Mouse (Mus musculus) hindbrain, embryonic 13.5 days (tissue): Measurements from ENCODE around the gene Nomo1. TPM values are rescaled to one million over a fixed set of nuclear protein-coding genes. Genes with fewer than 3 reads are reported as not detected.
A peak's percentile ranks its signal among the peaks of the same experiment; 100 is the strongest.

Experiments used
- ATAC-seq: fragments of 200-750 bp; cut with Nextera tagmentation; 2 replicates; pipeline ENCODE4 v1.8.0; 2017; ENCODE audit warnings: moderate TSS enrichment; ENCODE audit not compliant: low FRiP score
- H3K27ac ChIP-seq: fragments of 300-500 bp; sonication (generic); 2 replicates; pipeline ENCODE4 v1.5.1; 2015; ENCODE audit warnings: inconsistent platforms, mild to moderate bottlenecking, moderate library complexity
- H3K27me3 ChIP-seq: fragments of 300-500 bp; sonication (generic); 2 replicates; pipeline ENCODE4 v1.6.1; 2015; ENCODE audit warnings: mild to moderate bottlenecking, inconsistent platforms
- H3K36me3 ChIP-seq: fragments of 300-500 bp; sonication (generic); 2 replicates; pipeline ENCODE4 v1.6.1; 2015; ENCODE audit warnings: mild to moderate bottlenecking, inconsistent platforms
- H3K4me1 ChIP-seq: fragments of 300-500 bp; sonication (generic); replicated peaks from 2 replicates; pipeline ENCODE4 v1.6.1; 2015; ENCODE audit warnings: inconsistent platforms
- H3K4me2 ChIP-seq: fragments of 300-500 bp; sonication (generic); 2 replicates; pipeline ENCODE4 v1.6.1; 2015; ENCODE audit warnings: inconsistent platforms, mild to moderate bottlenecking, moderate library complexity
- H3K4me3 ChIP-seq: fragments of 300-500 bp; sonication (generic); 2 replicates; pipeline ENCODE4 v1.5.1; 2015; ENCODE audit warnings: mild to moderate bottlenecking, inconsistent platforms
- H3K9ac ChIP-seq: fragments of 300-500 bp; sonication (generic); 2 replicates; pipeline ENCODE4 v1.6.1; 2015; ENCODE audit warnings: mild to moderate bottlenecking, inconsistent platforms
- H3K9me3 ChIP-seq: fragments of 300-500 bp; sonication (generic); 2 replicates; pipeline ENCODE4 v1.6.1; 2016; ENCODE audit warnings: inconsistent platforms
- WGBS: fragments of 180-500 bp; shearing (Covaris S2); methylation state at CpG from one replicate; pipeline ENCODE4 v1.1.7; 2015; 5-methylcytosine and 5-hydroxymethylcytosine counted together
- polyA plus RNA-seq: library from polyadenylated mRNA; unstranded; fragments of >200 nt; fragmentation: Nextera tagmentation; extraction: Ambion mirVana; gene quantifications from 2 replicates; pipeline ENCODE4 v1.2.1, GENCODE M21; 2015

Gene Nomo1
- polyA plus RNA-seq, 1 experiment from 2014 or later: 37.2 TPM

DNA sequence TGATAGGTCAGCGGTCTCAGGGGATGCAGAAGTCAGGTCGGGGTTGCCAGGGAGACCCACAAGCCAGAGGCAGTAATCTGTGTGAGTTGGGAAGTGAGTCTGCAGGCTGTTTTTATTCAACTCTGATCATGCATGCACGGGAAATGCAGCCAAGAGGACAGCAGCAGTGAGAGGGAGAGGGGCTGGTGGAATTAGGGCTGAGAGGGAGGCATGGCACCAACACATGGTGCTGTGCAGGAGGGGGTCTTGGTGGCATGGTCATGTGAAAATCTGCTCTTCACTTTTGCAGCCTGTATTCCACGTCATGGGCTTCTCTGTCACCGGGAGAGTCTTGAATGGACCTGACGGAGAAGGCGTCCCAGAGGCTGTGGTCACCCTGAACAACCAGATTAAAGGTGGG lies 16.5 kb downstream of the Nomo1 start:
- no peak overlapping the region for H3K4me2 ChIP-seq
- no peak overlapping the region for H3K4me3 ChIP-seq
- no peak for ATAC-seq
- 73% methylated on average over 7 of the region's 7 CpGs for WGBS
- no peak overlapping the region for H3K27ac ChIP-seq
- no peaks in the 10 kb centered on the region for H3K9me3 ChIP-seq
- H3K27me3 ChIP-seq: no peaks in the 10 kb centered on the region
- no peak overlapping the region for H3K9ac ChIP-seq
- no peaks in the 10 kb centered on the region for H3K4me1 ChIP-seq
- H3K36me3 ChIP-seq: peaks cover 78% of the 10 kb centered on the region

DNA sequence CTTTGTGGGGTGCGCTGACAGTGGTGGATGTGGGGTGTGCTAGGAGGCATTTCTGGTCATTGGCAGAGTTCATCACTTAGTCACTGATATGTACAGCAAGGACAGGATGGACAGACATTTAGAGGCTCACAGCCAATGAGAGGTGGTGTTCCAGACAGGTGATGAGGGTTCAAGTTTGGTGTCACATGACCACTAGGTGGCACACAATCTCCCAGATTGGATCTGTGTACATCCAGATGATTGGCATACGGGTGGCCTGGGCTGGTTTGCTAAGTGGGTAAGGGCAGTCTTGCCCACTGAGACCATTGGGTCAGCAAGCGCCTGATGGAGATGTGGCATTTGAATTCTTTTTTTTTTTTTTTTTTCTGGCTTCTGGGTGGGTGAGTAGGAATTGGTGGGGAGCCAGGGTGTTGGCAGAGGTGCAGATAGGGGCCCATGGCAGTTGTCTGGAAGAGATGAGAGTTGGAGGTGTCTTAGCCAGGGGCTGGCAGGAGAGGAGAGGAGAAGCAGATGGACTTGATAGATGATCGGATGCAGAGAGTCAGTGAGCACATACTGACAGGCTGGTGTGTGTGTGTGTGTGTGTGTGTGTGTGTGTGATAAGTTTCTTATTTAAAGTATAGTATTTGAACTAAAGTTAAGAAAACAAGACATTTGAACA lies 18.8 kb downstream of the Nomo1 start:
- Histone ChIP-seq H3K27ac (no peak overlapping the region), H3K4me2 (no peak overlapping the region), H3K9me3 (no peaks in the 10 kb centered on the region), H3K27me3 (no peaks in the 10 kb centered on the region), H3K9ac (no peak overlapping the region), H3K36me3 (peaks cover 81% of the 10 kb centered on the region), H3K4me1 (no peaks in the 10 kb centered on the region), H3K4me3 (no peak overlapping the region)
- 89% methylated on average over 4 of the region's 4 CpGs for WGBS
- no peak for ATAC-seq

DNA sequence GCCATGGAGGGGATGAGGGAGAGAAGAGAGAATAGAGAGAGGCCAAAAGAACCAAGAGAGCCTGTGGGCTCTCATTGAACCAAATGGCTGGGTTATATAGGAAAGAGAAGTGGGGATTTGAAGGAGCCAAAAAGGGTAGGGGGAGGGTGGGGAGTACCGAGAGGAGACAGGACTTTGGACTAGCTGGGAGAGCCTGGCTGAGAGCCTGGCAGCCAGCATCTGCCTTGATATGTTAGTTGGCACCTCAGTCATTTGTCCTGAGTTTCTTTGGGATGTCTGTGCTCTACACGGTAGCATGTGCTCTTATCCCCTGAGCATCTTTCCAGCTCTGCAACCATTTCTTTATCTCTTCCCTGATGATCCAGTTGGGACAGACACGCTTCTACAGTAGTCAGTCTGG lies 20.1 kb downstream of the Nomo1 start:
- 97% methylated on average over 3 of the region's 3 CpGs for WGBS
- Histone ChIP-seq H3K4me1 (no peaks in the 10 kb centered on the region), H3K4me3 (no peak overlapping the region), H3K36me3 (peaks cover 81% of the 10 kb centered on the region), H3K9ac (no peak overlapping the region), H3K27ac (no peak overlapping the region), H3K9me3 (no peaks in the 10 kb centered on the region), H3K4me2 (no peak overlapping the region), H3K27me3 (no peaks in the 10 kb centered on the region)
- no peak for ATAC-seq

DNA sequence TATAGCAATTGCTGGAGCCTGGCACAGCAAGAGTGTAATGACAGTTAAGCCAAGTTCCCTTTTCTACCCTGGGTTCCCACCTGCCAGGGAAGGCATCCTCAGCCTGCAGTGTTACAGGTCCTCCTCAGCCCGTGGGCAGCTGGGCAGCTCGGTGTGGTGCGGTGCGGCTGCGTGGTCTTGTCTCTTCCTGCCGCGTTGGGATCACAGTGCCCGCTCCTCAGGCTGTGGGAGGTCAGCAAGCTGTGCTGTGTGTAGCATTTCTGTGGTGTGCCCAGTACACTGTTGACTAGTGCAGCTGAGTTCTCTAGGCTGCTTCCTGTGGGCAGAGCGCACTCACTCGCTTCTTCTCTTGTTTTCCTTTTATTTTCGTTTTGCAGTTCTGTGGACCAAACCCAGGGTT lies 25.4 kb downstream of the Nomo1 start:
- no peaks in the 10 kb centered on the region for H3K27me3 ChIP-seq
- no peaks in the 10 kb centered on the region for H3K4me1 ChIP-seq
- 96% methylated on average over 11 of the region's 11 CpGs for WGBS
- peaks cover 98% of the 10 kb centered on the region for H3K36me3 ChIP-seq
- no peak overlapping the region for H3K4me2 ChIP-seq
- H3K27ac ChIP-seq: no peak overlapping the region
- no peak for ATAC-seq
- no peak overlapping the region for H3K4me3 ChIP-seq
- H3K9me3 ChIP-seq: no peaks in the 10 kb centered on the region
- H3K9ac ChIP-seq: no peak overlapping the region

DNA sequence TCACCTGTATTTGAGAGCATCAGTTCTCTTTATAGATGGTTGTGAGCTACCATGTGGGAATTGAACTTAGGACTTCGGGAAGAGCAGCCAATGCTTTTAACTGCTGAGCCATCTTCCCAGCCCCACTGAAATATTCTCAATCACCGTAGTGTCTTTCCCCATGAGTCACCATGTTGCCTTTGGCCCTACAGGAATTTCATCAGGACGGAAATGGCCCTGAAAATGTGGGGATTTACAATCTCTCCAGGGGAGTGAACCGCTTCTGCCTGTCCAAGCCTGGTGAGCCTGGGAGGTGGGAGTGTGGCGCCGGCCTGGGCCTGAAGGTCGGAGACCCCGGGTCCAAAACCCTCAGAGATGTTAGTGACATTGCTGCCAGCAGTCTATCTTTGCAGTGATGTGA lies 27.2 kb downstream of the Nomo1 start:
- Histone ChIP-seq H3K9ac (no peak overlapping the region), H3K9me3 (no peaks in the 10 kb centered on the region), H3K4me3 (no peak overlapping the region), H3K36me3 (peaks cover 95% of the 10 kb centered on the region), H3K27me3 (no peaks in the 10 kb centered on the region), H3K27ac (no peak overlapping the region), H3K4me1 (no peaks in the 10 kb centered on the region), H3K4me2 (no peak overlapping the region)
- ATAC-seq: no peak
- WGBS: 97% methylated on average over 8 of the region's 8 CpGs

DNA sequence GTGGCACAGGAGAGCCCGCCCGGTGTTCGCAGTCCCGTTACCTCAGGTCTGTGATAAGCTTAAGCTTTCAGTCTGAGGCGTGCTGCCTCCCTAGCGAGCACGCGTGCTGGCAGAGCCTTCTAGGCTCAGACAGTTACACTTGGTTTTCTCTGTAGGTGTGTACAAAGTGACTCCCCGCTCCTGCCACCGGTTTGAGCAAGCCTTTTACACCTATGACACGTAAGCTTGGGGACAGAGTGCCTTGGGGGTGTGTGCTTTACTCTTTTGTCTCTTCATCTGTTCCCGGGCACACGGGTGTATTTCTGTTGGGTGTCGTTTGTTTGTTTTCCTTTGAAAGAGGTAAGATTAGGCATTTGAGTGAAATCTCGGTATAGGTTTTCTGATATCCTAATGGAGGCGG lies 28.1 kb downstream of the Nomo1 start:
- Histone ChIP-seq H3K36me3 (peaks cover 94% of the 10 kb centered on the region), H3K9me3 (no peaks in the 10 kb centered on the region), H3K4me1 (no peaks in the 10 kb centered on the region), H3K9ac (no peak overlapping the region), H3K4me2 (no peak overlapping the region), H3K27me3 (no peaks in the 10 kb centered on the region), H3K4me3 (no peak overlapping the region), H3K27ac (no peak overlapping the region)
- ATAC-seq: no peak
- WGBS: 98% methylated on average over 16 of the region's 16 CpGs

DNA sequence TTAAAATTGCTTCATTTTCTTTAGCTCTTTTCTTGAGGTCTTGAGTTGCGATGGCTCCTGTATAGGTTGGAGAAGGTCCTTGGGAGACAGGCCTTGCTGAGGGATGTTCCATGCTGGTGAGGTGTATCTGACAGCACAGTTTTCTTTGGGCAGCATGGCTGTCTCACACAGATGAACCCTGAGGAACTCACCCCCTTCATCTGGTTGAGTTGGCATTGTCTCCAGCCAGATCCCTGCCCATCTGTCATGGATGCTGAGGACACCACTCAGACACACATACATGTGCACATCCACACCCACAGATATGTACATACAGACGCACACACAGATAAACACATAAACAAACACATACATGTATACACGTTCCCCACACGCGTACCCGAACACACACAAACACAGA lies 29.8 kb downstream of the Nomo1 start:
- Histone ChIP-seq H3K36me3 (peaks cover 94% of the 10 kb centered on the region), H3K27ac (no peak overlapping the region), H3K27me3 (no peaks in the 10 kb centered on the region), H3K4me1 (no peaks in the 10 kb centered on the region), H3K9me3 (no peaks in the 10 kb centered on the region), H3K4me3 (no peak overlapping the region), H3K9ac (no peak overlapping the region), H3K4me2 (no peak overlapping the region)
- 97% methylated on average over 6 of the region's 6 CpGs for WGBS
- ATAC-seq: no peak

DNA sequence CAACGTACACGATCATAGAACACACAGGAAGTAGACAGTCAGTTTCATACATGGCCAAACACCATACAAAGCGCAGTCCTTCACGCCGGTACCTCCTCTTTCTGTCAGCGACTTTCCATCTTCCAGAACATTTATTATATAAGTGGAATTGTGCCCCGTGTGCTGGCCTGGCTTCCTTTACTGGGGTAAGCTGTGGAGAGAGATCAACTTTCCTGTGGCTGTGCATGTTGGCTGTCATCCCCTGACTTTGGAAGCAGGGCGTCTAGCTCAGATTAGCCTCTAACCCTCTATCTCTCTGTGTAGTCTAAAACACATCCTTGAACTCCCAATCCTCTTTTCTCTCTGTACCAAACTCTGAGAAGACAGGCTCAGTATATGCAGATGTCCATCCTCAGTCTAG lies 35.3 kb downstream of the Nomo1 start:
- Histone ChIP-seq H3K9me3 (no peaks in the 10 kb centered on the region), H3K27me3 (no peaks in the 10 kb centered on the region), H3K4me1 (no peaks in the 10 kb centered on the region), H3K27ac (no peak overlapping the region), H3K4me2 (no peak overlapping the region), H3K9ac (no peak overlapping the region), H3K4me3 (no peak overlapping the region), H3K36me3 (peaks cover 91% of the 10 kb centered on the region)
- WGBS: 97% methylated on average over 8 of the region's 8 CpGs
- ATAC-seq: no peak

DNA sequence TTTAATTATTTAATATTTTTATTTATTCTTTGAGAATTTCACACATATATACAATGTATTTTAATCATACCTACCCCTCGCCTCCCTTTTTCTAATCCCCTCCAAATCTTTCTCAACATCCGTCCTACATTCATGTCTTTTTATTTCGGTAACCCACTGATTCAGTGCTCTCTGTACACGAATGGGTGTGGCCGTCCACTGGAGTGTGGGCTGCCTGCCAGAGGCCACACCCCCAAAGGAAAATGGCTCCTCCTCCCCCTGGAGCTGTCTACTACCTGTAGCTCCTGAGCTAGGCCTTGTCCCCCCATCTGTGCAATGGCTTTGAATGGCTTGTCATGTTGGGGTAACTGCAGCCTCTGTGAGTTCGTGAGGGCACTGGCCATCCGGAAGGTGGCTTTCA lies 43.3 kb downstream of the Nomo1 start:
- Histone ChIP-seq H3K4me2 (no peak overlapping the region), H3K27ac (no peak overlapping the region), H3K36me3 (peaks cover 94% of the 10 kb centered on the region), H3K4me1 (no peaks in the 10 kb centered on the region), H3K4me3 (no peak overlapping the region), H3K9me3 (no peaks in the 10 kb centered on the region), H3K9ac (no peak overlapping the region), H3K27me3 (no peaks in the 10 kb centered on the region)
- 92% methylated on average over 7 of the region's 7 CpGs for WGBS
- no peak for ATAC-seq

DNA sequence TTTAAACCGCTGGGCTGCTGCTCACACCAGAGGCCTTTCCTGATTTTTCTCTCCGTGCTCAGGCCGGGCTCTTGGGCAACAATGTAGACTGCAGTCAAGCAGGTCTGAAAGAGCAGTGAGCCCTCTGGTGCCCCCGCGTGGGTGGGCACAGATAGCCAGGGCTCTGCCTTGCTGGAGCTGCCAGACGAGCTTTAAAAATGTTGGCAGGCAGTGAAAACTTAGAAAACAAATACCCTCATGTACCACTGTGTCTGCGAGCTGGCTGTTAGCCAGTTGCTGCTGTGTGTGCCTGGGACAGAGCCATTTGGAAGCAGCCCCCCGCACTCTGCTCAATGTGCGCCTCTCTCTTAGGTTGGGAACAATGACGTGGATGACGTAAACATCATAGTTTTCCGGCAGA lies 44.2 kb downstream of the Nomo1 start:
- H3K9me3 ChIP-seq: no peaks in the 10 kb centered on the region
- no peaks in the 10 kb centered on the region for H3K27me3 ChIP-seq
- H3K4me3 ChIP-seq: no peak overlapping the region
- no peak overlapping the region for H3K4me2 ChIP-seq
- WGBS: 83% methylated on average over 12 of the region's 12 CpGs
- no peak overlapping the region for H3K9ac ChIP-seq
- ATAC-seq: 0 out of 2 replicates have a peak, but pooled peaks have one; percentile 39
- peaks cover 94% of the 10 kb centered on the region for H3K36me3 ChIP-seq
- H3K4me1 ChIP-seq: no peaks in the 10 kb centered on the region
- no peak overlapping the region for H3K27ac ChIP-seq

DNA sequence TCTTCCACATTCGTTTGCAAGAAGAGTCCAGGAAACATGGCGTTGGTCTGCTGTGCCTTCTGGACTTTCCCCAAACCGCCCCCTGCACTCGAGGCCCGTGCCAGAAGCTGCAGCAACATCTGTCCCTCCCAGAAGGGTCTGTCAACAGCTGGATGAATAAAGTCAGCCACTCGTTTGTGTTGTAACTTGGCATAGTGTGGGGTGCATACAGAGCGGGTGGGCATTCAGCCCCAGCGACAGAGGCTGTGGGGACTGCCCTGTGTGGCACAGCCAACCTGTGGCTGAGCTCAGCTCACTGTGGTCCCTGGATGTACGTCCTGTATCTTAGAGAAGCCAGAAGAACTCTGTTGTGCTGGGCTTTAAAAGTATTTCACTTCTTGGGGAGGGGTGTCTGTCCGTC lies 50.5 kb downstream of the Nomo1 start:
- no peak overlapping the region for H3K9ac ChIP-seq
- H3K27me3 ChIP-seq: no peaks in the 10 kb centered on the region
- H3K4me1 ChIP-seq: 0 out of 2 replicates have a peak, but pooled peaks cover 8% of the 10 kb centered on the region
- H3K9me3 ChIP-seq: peaks cover 7% of the 10 kb centered on the region
- no peak for ATAC-seq
- no peak overlapping the region for H3K27ac ChIP-seq
- no peak overlapping the region for H3K4me3 ChIP-seq
- H3K4me2 ChIP-seq: no peak overlapping the region
- peaks cover 65% of the 10 kb centered on the region for H3K36me3 ChIP-seq
- 90% methylated on average over 10 of the region's 10 CpGs for WGBS

DNA sequence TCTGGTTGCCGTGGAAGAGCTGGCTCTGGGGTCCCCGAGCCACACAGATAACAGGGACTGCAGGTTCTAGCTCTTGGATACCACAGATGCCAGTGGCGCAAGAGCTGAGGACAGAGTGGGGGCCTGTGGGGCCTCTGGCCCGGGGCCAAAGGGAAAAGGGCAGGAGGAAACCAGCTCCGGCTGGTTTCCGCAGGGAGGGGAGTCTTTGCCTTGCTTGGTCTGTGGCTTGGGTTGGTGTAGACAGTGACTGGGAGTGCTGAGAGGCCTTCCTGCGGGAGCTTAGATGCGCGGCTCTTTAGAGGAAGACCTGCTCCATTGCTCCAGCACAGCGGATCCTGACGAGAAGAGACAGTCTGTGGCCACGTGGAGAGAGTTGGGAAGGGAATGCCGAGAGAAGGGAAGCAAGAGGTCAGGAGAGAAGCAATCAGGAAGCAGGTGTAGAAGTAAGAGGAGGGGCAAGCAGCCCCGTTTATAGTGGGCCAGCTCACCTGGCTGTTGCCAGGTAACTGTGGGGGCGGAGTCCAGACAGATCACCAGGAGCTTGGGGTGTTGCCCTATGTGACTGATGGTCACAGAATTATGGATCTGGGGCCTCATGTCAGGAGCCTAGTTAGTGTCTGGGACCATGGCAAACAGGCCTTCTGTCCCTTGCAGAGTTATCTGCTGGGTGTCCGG lies 51.5 kb downstream of the Nomo1 start:
- Histone ChIP-seq H3K4me1 (0 out of 2 replicates have a peak, but pooled peaks cover 8% of the 10 kb centered on the region), H3K9ac (no peak overlapping the region), H3K27me3 (no peaks in the 10 kb centered on the region), H3K36me3 (peaks cover 56% of the 10 kb centered on the region), H3K27ac (0 out of 2 replicates have a peak overlapping the region, but pooled peaks have one; percentile 35), H3K4me2 (no peak overlapping the region), H3K9me3 (peaks cover 11% of the 10 kb centered on the region), H3K4me3 (no peak overlapping the region)
- ATAC-seq: no peak
- whole genome bisulfite sequencing: 72% methylated on average over 16 of the region's 16 CpGs

DNA sequence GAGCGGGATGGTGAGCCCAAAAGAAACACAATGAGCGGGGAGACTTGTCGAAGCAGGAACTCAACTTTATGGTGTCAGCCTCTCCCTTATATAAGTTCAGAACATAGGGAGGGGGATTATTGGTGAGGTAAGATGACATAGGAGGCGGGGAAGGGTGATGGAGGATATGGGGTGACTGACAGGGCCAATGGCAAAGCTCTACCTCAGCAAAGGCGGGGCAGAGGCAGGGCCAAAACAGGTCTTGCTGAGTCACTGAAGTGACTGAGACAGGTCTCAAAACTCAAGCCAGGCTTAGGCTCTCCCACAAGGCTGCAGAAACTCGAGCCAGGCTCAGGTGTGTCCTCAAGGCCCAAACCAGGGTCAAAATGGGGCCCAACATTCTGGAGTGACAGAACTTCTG lies 52.9 kb downstream of the Nomo1 start:
- no peak for ATAC-seq
- no peaks in the 10 kb centered on the region for H3K27me3 ChIP-seq
- no peak overlapping the region for H3K9ac ChIP-seq
- H3K9me3 ChIP-seq: peaks cover 11% of the 10 kb centered on the region
- WGBS: 91% methylated on average over 6 of the region's 6 CpGs
- H3K27ac ChIP-seq: no peak overlapping the region
- 0 out of 2 replicates have a peak, but pooled peaks cover 8% of the 10 kb centered on the region for H3K4me1 ChIP-seq
- no peak overlapping the region for H3K4me2 ChIP-seq
- H3K4me3 ChIP-seq: no peak overlapping the region
- H3K36me3 ChIP-seq: peaks cover 42% of the 10 kb centered on the region
